Mouse (Mus musculus): ENCODE measurements around the gene Git2.

- TF ChIP-seq CTCF (conservative IDR thresholded peaks at IDR 0.05; ENCODE audit: low read length) = no peak
- no peak for TF ChIP-seq POU5F1 (IDR thresholded peaks at IDR 0.05; ENCODE audit: borderline replicate concordance, low read length)
- TF ChIP-seq NANOG (IDR thresholded peaks at IDR 0.05; ENCODE audit: borderline replicate concordance, low read length) = no peak
Observed at GRCm38 (mm10) chr5:114752397-114752796, 22.9 kb downstream of the Git2 start.
